Mouse (Mus musculus) hindlimb bud, embryonic 11.5 days (tissue): ENCODE measurements around the gene Brox.
A peak's percentile ranks its signal among the peaks of the same experiment; 100 is the strongest.
"Not testable (repeated sequence)": the region's sequence is repeated elsewhere in the genome, so short reads cannot be mapped to it uniquely, and the experiment has no call there.

ENCODE experiments used
- DNase-seq: peaks from one replicate; pipeline ENCODE4 v3.0.0-alpha.2; 2012; ENCODE audit warnings: low read depth, low spot score; ENCODE audit errors: extremely low spot score

The Brox gene

DNA sequence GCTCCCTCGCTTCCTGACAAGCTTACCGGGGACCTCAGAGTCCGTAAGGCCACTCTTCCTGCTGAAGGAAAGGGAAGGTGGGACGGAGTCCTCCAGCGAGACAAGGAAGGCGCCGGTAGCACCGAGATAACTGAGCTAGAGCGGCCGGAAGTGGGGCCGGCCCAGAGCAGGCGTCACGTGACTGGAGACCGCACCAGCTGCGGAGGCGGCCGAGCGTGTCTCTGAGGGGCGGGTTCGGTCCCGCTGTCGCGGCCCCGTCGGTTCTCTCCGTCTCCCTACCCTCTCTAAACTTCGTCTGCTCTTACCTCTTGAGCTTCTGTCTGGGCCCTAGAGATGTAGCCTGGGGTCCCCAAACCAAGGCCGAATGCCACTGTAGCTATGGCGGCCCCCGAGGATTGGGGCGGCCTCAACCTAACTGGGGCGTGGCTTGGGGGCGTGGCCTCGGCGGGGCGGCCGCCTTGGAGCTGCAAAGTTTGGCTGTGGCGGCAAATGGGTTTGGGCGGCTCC, at the start of gene Brox:
Brox (minus strand) TSS at position 393 of the 507 bp plus-strand sequence.
- DNase-seq = peak; percentile 68

DNA sequence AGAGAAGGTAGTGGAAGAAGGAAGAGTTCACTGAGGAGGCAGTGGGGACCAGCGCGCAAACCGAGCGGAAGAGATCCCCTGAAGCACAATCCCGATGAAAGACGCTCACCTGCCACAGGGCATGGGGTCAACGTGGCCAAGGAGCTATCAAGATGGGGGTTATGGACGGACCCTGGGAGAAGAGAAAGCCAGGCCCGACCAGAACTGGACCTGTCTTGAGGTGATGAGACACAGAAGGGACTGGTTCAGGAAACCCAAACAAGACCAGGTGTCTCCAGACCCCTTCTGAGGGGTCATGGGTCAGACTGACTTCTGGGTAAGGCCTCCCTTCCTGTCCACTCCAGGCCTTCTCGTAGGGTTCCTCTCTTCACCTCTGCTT, 48.7 kb upstream of the Brox start:
- no peak for DNase-seq

DNA sequence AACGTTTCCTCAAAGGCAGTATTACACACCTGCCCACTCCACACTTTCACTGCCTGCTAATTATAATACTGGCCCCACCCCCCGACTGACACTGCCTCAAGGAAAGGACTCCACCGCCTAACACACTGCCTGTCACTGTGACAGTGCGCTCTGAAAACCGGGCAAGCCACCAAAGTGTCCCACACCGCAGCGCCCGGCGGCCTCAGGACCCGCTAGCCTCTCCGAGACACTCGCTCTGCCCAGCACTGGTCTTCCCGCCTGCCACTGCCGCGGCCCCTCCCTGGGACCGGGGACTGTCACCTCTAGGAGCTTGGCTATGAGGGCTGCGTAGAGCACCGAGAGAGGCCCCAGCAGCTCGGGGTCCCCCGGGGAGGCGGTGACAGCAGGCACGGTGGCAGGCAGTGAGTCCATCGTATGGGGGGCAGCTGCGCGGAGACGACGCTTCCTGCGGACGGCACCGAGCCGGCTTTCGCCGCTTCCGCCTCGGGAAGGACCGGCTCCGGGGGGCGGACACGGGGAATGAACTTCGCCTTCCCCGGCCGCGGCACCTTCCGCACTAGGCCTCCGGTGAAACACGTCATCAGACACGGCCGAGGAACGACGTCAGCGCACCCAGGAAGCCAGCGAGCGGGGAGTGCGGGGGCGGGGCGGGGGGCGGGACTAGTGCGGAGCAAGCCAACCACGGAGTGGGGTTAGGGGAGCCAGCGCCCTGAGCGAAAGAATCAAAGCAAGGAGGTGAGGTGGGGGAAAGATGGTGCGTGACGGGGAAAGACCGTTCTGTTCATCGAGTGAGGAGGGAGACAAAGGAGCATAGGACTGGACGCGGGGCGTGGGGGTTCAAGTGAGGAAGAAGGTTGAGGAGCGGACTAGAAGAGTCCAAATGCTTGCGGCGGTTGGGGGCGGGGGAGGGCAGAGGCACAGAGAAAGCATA, 48.1 kb upstream of the Brox start:
- DNase-seq = no peak

DNA sequence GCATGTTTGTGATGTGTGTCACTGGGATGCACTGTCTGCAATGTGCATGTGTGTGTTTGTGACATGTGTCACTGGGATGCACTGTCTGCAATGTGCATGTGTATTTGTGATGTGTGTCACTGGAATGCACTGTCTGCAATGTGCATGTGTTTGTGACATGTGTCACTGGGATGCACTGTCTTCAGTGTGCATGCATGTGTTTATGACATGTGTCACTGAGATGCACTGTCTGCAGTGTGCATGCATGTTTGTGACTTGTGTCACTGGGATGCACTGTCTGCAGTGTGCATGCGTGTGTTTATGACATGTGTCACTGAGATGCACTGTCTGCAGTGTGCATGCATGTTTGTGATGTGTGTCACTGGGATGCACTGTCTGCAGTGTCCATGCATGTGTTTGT, 45.8 kb upstream of the Brox start:
- DNase-seq = not testable (repeated sequence)

DNA sequence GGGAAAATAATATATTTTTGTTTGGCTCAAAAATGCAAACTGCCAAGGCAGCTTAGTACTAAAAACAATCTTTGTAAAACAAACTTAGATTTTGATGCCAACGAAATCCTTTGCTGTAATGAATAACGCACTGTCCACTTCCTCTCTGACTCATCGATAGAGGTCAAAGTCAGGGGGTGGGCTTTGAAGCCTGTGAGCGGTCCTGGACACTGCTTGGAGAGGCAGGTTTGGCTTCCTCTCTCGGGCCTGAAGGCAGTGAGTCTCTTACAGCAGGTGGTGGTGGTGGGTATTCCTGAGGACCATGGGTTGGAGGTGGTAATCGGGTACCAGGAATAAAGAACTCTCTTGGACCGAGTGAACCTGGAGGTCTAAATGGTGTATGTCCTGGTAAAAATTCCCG, 30.1 kb upstream of the Brox start:
- no peak for DNase-seq

DNA sequence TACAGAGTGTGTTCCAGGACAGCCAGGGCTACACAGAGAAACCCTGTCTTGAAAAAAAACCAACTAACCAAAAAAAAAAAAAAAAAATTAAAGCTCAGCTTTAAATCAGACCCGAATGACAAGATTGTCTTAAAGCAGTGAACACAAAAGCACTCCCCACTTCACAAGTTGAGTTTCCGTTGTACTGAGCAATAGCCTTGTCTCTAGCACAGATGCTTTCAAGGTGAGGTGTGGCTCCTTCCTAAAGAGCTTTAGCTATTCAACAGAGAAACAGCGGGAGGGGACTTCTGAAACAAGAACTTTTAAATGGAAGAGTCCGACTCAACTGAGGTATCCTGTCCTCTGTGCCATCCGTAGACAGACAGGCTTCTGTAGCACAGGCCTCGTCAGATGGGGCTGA, 27.4 kb upstream of the Brox start:
- no peak for DNase-seq

DNA sequence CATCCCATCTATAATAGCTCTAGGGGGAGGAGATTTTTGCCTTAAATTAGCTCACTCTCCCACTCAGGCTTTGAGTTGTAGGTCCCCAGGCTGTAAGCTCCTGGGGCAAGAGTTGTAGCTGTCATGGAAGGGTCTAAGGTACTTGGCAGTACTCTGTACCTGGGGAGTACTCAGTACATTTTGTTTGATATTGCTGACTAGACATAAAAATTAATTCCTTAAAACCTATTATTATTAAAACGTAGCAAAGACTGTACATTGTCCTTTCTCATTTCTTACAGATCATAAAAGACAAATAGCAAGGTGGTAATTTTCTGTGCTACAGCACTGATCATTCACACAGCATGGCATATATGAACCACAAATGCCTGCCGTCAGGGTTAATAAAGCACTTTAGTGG, 26.9 kb upstream of the Brox start:
- DNase-seq = no peak

DNA sequence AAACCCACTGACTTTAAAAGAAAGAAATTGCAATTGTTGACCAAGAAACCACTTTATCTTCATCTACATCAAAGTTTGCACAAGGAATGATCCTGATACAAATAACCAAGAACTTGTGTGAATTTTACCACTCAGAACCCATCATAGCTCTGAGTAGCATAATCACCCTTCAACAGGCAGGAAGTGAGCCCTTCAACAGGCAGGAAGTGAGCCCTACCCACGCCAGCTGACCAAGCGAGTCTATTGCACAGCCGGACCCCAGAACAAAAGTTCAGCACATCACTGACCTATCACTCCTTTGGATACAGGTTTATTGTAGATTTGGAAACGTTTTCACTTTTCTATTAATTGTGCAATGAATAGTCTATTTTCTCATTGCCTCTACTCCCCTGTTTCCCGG, 25.4 kb upstream of the Brox start:
- not testable (repeated sequence) for DNase-seq

DNA sequence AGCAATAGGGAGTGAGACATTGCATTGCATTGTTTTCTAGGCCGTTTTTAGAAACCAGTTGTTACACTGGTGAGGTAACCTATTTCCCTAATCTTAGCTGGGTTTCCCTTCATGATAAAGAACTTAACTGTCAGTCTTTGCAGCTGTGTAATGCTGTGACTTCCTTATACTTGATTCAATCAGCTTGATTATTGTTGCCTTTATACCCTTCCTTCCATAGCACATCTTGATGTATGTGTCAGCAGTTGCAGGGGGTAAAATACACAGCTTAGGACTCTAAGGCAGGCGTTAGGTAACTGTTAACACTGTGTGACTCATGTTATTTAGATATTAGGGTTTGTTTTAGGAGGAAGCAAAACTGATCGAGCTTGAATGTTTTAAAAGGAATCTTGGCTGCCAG, 23.6 kb upstream of the Brox start:
- no peak for DNase-seq

DNA sequence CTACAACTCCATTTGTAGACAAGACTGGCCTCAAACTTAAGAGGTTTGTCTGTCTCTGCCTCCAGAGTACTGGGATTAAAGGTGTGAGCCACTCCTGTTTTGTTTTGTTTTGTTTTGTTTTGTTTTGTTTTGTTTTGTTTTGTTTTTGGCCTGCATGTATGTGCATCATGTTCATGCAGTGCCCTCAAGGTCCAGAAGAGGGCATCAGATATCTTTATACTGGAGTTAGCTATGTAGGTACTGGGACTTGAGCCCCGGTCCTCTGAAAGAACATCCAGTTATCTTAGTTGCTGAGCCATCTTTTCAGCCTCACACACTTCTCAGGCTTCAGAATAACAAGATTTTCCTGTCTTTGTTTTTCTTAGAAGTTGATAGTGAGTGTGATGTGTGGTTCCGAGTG, 18.7 kb upstream of the Brox start:
- DNase-seq = no peak

DNA sequence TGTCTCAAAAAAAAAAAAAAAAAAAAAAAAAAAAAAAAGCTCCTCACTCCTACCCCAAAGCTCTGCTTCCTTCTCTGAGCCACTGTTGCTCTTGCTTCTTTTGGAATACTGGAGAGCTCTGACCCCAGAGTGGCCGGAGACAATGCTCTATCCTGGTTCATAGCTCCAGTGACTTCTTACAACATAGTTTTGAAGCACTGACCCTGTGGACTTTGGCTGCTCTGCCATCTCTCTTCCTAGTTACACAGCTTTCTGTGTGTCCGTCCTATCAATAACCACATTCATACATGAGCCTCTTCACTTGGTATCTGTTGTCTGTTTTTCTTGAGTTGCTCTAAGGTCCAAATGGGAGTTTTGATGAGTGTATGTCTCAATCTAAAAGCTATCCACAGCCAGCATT, 15.0 kb upstream of the Brox start:
- DNase-seq = no peak

DNA sequence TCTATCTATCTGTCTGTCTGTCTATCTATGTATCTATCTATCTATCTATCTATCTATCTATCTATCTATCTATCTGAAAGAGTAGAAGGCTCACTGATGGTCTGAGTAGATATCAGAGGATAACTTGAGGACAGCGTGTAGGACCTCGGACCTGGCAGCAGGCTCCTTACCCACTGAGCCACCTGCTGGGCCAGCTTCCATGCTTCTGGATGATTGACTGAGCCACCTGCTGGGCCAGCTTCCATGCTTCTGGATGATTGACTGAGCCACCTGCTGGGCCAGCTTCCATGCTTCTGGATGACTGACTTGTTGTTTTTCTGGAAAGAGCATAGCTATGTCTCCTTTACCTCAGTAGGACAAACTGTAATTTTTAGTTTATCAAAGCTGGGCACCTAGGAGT, 12.5 kb upstream of the Brox start:
- DNase-seq = not testable (repeated sequence)

DNA sequence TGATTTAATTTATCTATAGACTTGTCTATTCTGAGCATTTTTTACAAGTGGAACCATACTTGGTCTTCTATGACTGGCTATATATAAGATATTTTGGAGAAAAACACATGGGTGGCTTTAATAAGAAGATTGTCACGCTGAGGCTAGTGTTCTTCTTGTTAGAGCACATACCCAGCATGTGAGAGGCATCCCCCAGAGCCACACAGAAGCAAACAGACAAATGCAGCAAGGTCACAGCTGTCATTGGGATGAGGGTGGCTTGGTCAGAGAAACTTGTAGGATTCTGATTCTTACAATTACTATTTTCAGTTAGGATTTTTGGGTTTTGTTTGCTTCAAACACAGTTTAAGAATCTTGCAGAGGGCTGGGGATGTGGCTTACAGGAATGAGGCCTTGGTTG, 11.4 kb upstream of the Brox start:
- no peak for DNase-seq

DNA sequence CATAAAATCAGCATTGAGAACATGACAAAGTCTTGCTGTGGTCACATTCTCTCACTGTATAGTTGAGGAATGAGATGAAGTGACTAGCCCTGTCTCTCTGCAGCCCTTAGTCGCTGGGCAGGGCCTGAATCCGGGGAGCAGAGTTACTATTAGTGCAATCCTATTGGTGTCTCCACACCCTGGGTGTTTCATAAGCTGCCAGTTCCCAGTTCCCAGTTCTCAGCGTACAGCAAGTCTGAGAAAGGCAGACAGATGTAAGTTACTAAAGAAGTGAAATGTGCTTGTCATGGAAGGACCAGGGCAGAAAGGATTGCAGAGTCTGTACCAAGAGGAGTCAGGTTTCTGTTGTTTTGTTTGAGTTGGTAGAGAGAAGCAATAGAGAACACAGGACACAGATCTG, 10.5 kb upstream of the Brox start:
- DNase-seq = no peak

DNA sequence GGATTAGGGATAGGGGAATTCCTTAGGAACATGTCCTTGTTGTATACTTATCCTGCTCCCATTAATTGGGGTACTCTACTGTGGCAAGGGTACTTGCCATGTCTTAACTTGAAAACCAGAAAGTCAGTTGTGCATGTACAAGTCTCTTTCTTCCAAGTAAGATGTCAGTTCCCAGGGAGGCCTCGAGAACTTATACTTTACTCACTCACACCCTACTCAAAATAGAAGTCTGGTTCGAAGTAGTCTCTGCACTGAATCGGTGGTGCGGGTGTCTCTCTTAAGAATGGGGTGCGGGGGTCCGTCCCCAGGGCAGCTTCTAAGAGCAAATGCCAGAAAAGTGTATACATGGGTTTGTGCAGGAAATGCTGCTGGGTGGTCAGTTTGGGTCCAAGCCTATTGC, 2.1 kb upstream of the Brox start:
- DNase-seq = peak; percentile 100

DNA sequence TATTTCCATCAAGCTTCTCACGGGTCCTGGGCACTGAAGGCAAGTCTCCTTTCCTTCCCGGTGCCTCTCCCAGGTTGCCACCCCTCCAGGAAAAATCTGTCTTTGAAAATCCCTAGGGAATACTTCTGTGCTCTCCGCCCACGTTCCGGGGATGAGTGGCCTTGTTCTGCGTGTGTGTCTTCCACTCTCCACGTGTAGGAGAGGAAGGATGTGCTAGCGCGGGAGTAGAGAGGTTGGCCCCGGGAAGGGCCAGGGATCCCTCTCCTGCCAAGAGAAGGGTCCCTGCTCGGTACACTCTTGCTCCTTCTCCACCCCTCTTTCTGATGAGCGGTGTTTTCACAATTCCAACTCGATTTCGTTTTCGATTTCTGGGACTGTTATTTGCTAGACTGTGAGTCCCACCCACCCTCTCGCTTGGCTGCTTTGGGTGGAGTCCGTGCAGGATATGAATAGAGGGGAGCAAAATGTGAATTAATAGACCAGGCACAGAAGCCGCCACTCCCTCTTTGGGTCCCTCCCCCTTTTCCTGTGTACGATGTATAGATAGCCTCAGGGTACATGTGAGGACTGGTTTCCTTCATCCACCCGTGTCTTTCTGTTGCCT, 919 bp upstream of the Brox start:
- no peak for DNase-seq

DNA sequence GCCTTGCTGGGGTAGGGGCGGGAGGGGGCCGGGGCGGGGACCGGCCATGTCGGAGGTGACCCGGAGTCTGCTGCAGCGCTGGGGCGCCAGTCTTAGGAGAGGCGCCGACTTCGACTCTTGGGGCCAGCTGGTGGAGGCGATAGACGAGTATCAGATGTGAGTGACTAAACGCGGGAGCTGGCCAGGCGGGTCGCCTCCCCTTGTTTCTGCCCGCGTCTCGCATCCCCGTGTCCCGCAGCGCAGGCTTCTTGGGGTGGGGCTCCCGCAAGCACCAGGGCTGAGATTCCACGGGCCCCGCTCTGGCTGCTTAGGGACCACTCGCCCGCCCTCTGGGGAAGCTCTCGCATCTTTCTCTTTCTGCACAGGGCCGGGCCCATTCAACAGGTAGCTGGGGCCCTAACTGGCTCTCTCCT, 410 bp upstream of the Brox start:
- no peak for DNase-seq

DNA sequence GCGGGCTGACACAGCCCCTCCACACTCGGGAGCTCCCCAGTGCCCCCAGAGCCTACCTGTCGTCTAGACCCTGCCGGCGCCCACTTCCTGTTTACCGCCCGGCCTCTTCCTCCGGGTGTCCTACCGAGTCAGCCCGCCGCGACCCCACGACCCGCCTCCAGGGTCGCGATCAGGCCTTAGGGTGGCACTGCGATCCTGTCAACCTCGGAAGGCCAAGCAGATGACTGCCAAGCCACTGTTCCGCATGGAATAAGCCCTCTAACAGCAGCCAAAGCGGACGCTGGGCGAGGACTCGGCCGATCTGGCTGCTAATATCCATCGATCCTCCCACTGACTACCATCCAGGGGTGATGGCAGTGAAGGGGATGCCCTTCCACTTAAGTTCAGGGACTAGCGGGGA, 604 bp downstream of the Brox start, which contains the start of gene Aida:
Aida (plus strand) TSS at position 126 of the 400 bp plus-strand sequence.
- DNase-seq = no peak

DNA sequence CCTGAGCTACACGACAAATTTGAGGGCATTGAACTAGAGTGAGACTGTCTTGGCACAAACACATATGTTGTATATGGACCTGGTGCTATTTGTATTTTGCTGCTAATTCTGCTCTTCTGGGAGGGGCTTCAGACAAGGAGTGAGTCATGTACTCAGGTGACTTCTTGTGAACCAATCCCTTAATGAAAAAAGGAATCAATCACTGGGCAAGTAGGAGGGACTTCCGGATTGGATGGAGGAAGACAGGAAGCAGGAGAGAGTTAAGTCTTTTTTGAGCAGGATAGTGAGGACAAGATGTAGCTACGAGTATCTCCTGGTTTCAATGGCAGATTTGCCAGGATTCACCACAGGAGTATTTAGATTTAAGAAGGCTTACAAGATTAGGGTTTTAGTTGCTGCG, 7.5 kb downstream of the Brox start:
- no peak for DNase-seq

DNA sequence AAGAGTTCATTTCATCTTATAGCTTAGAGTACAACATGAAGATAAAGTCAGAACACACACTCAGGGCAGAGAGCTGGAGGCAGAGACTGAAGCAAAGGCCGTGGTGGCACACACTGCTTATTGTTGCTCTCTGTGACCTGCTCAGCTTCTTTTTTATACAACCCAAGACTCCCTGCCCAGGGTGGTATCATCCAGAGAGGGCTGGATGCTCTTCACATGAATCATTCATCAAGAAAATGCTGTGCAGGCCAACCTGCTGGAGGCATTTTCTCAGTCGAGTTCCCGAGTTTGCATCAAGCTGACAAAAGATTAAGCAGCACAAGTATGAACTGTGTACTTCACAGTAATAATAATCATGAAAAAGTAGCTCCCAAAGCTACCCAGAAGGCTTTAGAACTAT, 8.7 kb downstream of the Brox start:
- DNase-seq = no peak

DNA sequence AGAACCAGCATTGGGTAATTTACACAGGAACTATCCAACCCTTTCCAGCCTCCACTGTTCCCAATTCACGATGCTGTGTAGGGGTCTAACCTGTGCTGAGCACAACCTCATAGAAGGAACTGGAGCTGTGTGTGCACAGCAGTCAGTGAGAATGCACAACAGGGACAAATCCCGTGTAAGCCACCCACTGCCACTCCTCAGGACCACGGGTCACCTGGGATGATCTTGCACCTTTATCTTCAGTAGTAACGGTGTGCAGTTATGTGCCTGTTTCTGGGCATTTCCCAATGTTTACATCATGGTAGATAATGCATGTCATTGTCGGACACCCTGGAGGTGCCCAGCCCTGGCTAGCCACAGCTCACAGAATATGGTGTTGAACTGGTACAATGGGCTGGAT, 21.3 kb downstream of the Brox start:
- DNase-seq = no peak

DNA sequence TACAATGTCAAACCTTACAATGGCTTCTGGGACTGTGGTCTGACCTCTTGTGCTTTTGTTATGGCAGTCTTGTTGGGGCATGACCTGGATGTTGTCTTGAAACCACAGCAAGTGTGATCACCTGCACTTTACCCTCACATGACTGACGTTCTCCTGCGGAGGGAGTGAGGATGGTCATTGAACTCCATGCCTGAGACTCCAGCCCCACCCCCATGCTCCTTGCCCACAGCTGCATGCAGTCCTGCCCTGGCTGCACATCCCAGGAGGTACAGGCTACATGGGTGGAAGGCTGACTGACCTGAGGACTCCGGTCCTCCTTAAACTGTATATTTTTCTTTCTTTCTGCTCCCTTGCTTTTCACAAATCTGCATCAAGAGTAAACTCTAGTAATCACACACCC, 22.7 kb downstream of the Brox start:
- DNase-seq = no peak
